Mouse (Mus musculus) macrophage (primary cell): ENCODE measurements around the gene Ifi206. TPM values are rescaled to one million over a fixed set of nuclear protein-coding genes. Genes with fewer than 3 reads are reported as not detected.

Experiments
- H3K27ac ChIP-seq: fragments of 350-480 bp; formaldehyde crosslinking; 2 replicates; pipeline ENCODE4 v1.9.0; 2021
- H3K36me3 ChIP-seq: fragments of 350-480 bp; formaldehyde crosslinking; 2 replicates; pipeline ENCODE4 v1.9.0; 2021; ENCODE audit errors: inconsistent target
- H3K4me3 ChIP-seq: fragments of 350-480 bp; formaldehyde crosslinking; 2 replicates; pipeline ENCODE4 v1.9.0; 2021; ENCODE audit errors: inconsistent target
- H3K79me2 ChIP-seq: fragments of 350-480 bp; formaldehyde crosslinking; 2 replicates; pipeline ENCODE4 v1.9.0; 2021; ENCODE audit errors: inconsistent target
- WGBS: methylation state at CpG from one replicate; pipeline ENCODE4 v1.1.7; 2026; ENCODE audit warnings: inconsistent platforms; ENCODE audit not compliant: missing documents; 5-methylcytosine and 5-hydroxymethylcytosine counted together
- polyA plus RNA-seq: library from polyadenylated mRNA; stranded (reverse); fragments of 250-400 nt; gene quantifications from 3 replicates; pipeline ENCODE4 v1.2.4, GENCODE M21; 2018; ENCODE audit warnings: inconsistent platforms

Gene Ifi206
- polyA plus RNA-seq, 1 experiment from 2014 or later = 27.2 TPM

DNA sequence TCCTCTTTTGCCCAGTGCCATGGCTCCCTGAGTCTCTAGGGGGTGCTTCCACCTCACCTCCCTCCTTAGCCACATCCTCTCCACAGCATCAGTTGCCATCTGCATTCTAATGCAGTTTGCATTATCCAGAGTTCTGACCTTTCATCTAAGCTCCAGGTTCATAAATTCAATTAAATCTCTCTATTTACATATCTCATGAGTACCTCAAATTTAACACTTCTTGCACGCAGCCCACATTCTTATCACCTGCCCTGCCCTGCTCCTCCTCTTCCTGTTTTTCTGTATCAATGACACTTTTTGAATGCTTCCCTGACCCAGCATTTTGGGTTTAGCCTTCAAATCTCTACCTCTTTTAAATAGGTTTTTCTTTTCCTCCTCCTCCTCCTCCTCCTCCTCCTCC, 50.2 kb downstream of the Ifi206 start:
- Histone ChIP-seq H3K36me3 (peaks cover 29% of the 10 kb centered on the region; the same call in 1 of the 2 replicates), H3K79me2 (peaks cover 97% of the 10 kb centered on the region), H3K4me3 (no peak overlapping the region), H3K27ac (no peak overlapping the region)
- WGBS = 36% methylated on average over 1 of the region's 1 CpGs

DNA sequence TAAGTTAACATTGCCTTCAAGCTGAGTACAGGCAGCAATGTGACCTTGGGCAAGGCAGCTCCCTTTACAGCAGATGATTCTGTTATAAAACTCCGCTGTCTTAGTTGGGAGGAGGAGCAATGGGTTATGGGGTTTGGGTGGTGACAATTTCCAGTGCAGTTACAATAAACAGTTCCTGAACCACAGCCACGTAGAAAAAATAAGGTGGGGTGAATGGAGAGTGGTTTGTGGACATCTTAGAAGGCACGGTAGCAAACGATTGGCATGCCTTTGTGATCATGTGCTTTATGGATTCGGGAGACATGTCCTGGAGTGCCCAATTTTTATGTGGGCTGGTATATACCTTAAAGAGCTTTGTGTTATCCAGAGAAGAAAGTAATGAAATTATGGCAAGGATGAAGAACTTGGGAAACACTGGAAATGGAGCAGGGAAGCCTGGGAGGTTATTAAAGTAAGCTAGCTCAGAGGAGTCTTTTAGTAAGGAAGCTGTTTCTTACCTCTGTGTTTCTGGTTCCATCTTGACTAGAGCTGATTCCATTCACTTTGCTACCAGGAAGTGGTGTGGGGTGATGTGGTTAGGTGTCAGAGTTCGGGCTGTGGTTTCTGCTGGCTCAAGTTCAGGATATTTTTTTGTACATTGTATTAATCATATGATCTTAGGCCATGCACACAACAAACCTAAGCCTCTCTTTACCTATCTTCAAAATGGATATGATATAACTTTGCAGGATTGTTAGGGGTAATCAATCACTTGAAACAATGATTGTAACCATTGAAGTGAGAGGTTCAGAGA, 53.5 kb downstream of the Ifi206 start:
- Histone ChIP-seq H3K79me2 (peaks cover 98% of the 10 kb centered on the region), H3K36me3 (0 out of 2 replicates have a peak, but pooled peaks cover 5% of the 10 kb centered on the region), H3K4me3 (no peak overlapping the region), H3K27ac (peak overlapping the region; percentile 27; the same call in 1 of the 2 replicates)
- WGBS = 32% methylated on average over 6 of the region's 6 CpGs

DNA sequence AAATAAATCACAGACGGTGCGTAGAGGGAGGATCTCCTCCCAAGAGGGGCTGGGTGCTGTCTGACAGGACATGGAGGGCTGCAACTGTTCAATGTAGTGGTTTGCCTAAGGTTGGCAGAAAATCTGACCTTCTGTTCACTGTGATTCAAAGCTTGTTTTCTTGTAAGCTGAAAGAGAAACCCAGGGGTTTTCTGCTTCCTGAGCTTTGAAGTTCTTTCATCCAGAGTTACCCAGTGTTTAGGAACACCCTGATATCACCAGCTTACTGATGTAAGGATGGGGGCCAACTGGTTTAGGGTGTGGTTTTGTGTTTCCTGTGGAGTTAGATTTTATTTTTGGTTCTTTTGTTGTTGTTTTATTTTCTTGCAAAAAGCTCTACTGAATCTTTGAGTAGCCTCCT, 58.4 kb downstream of the Ifi206 start:
- Histone ChIP-seq H3K27ac (no peak overlapping the region), H3K79me2 (peaks cover 100% of the 10 kb centered on the region), H3K4me3 (no peak overlapping the region), H3K36me3 (no peaks in the 10 kb centered on the region)
- 61% methylated on average over 2 of the region's 2 CpGs for WGBS

DNA sequence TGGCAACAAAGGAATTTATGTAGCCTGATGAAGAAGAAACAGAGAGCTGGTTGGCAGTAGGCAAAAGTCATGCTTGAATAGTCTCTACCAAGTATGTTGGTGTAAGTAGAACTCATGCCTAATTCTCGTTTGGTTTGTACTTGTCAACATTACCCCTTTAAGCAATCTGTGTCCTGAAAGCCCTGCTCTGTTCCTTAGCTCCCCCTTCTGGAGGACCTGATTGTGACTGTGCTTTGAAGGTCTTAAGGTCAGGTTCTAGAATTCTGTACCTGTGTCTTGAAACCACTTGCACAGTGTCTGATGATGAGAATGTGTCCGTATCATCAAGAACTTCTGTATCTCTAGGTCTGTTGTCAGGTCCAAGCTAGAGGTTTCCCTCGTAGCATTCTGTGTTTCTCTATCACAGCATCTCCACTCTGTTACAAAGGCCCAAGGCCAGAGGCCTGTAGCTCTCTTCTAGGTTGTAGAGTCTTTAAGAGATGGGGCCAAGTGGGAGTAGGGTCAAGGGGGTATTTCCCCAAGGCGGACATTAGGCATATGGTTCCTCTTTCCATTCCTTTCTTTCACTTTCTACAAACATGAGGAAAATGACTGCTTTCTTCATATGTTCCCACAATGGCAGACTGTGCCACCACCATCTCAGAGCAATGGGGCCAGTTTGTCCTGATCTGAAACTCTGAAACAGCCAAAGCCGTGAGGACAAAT, 60.7 kb downstream of the Ifi206 start:
- WGBS = 60% methylated on average over 5 of the region's 5 CpGs
- Histone ChIP-seq H3K27ac (peak overlapping the region; percentile 21), H3K4me3 (no peak overlapping the region), H3K79me2 (peaks cover 100% of the 10 kb centered on the region), H3K36me3 (no peaks in the 10 kb centered on the region)

DNA sequence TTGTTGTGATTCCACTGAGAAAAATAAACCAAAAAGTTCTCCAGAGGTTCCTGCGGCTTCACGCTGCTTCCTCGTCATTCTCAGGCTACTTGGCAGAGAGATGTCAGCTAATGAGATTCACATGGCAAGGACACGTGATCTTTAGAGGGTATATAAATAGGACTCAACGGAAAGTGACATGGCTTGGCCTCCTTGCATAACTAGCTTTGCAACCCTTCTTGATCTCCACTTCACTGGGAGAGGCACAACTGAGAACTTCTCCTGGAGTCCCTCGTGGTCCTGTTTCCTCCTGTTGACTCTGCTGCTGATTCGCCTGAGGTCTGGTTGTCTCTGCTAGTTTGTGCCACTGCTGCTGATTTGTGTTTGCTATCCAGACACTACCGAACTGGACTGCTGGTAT, 63.5 kb downstream of the Ifi206 start:
- Histone ChIP-seq H3K27ac (peak overlapping the region; percentile 61), H3K36me3 (no peaks in the 10 kb centered on the region), H3K79me2 (peaks cover 100% of the 10 kb centered on the region), H3K4me3 (no peak overlapping the region)
- WGBS = 19% methylated on average over 8 of the region's 8 CpGs

DNA sequence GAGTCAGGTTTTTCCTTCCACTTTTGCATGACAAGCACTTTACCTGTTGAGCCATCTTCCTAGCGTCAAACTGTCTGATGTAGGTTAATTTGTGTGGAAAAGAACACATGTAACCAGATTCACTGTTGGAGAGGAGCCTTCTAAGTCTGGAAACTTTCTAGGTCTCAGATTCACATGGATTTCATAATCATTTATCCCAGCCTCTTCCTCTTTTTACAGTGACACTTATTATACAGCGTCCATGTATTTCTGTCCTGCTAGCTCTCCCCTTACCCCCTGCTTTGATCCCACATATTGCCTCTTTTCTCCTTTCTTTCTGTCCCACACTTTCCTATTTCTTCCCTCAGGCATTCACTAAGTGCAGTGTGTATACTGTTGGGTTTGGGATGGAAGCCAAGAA, 64.5 kb downstream of the Ifi206 start:
- Histone ChIP-seq H3K4me3 (no peak overlapping the region), H3K79me2 (peaks cover 100% of the 10 kb centered on the region), H3K36me3 (no peaks in the 10 kb centered on the region), H3K27ac (peak overlapping the region; percentile 61)
- 25% methylated on average over 2 of the region's 2 CpGs for WGBS

DNA sequence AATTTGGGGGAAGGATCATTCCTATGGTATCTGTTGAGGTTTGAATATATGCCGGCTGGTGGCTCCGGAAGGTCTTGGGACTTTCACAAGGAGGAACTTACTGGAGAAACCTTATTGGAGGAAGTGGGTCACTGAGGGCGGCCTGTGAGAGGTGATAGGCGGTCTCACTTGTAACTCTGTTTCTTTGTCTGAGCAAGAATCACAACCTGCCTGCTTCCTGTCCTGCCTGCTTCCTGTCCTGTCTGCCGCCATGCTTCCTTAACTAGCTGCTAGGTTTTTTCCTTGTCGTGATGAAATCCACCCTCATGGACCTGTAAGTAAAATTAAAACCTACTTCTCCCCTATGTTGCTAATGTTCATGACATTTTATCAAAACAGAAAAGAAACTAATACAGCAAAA, 70.5 kb downstream of the Ifi206 start:
- Histone ChIP-seq H3K4me3 (peak overlapping the region; percentile 73), H3K79me2 (peaks cover 57% of the 10 kb centered on the region), H3K36me3 (no peaks in the 10 kb centered on the region), H3K27ac (peak overlapping the region; percentile 84)
- 0% methylated on average over 5 of the region's 6 CpGs for WGBS

DNA sequence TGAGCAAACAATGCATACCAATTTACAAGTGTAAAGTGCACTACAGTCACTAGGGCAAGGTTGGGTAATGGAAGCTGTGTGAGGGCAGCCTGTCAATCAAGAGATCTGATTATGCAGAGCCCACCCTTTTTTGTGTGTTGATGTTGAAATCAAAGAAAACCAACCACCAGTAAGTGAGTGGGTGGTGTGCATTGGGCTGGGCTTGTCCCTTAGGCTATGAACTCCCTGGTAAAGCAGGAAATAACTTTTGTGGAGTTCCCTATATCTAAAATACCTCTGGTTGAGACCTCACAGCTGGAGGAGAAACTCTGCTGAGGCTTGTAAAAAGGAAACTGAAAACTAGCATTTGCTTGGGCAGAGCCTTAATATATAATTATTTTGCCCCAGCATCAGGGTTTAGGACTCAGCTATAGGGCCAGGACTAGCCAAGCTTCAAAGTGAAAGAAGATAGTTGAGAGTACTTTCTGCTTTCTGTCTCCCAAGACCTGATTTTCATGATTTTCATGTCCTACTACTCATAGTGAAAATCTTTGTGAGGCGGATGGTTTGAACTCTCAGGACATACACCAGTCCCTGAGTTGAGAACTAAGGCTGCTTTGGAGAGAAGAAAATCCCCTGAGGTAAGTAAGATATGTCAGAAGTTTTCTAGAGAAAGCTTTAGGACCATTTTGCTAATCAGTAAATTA, 71.8 kb downstream of the Ifi206 start:
- H3K36me3 ChIP-seq = no peaks in the 10 kb centered on the region
- peaks cover 44% of the 10 kb centered on the region for H3K79me2 ChIP-seq
- peak overlapping the region; percentile 73 for H3K4me3 ChIP-seq
- WGBS = 84% methylated on average over 1 of the region's 1 CpGs
- H3K27ac ChIP-seq = peak overlapping the region; percentile 84

DNA sequence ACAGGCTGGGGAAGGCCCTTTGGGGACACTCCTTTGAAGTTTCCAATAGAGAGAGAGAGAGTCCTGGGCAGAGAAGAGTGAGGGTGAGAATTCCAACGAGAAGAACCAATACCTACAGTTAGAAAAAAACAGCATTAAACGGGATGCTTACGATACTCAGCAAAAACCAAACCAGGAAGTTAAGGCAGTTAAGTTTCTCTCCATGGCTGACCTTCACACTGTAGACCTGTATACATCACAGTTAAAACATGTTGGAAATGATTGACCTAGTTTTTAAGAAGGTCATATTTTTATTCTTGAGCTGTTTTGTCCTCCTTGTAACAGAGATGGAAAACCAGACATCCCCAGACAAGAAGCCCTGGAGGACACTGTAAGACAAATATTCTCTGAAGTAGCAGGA, 72.3 kb downstream of the Ifi206 start:
- Histone ChIP-seq H3K36me3 (no peaks in the 10 kb centered on the region), H3K4me3 (no peak overlapping the region), H3K79me2 (peaks cover 38% of the 10 kb centered on the region), H3K27ac (peak overlapping the region; percentile 84; the same call in 1 of the 2 replicates)
- 75% methylated on average over 3 of the region's 3 CpGs for WGBS

Other genes with a start within 250 kb of the Ifi206 start
- not detected in 3 replicates for gene Olfr418, start 225.0 kb downstream of the Ifi206 start, polyA plus RNA-seq
- not detected in 3 replicates for gene Mptx2, start 213.3 kb downstream of the Ifi206 start, polyA plus RNA-seq
- gene Ackr1, start 157.3 kb downstream of the Ifi206 start, polyA plus RNA-seq = not detected in 3 replicates
- gene Aim2, start 140.2 kb downstream of the Ifi206 start, polyA plus RNA-seq = 44.1 to 91.8 TPM (median 78.5 TPM) in 3 replicates
- not detected in 3 replicates for gene Cadm3, start 123.3 kb downstream of the Ifi206 start, polyA plus RNA-seq
- 0.47 to 1.00 TPM (median 0.48 TPM) in 3 replicates for gene Ifi214, start 44.9 kb upstream of the Ifi206 start, polyA plus RNA-seq
- gene Ifi213, start 108.2 kb upstream of the Ifi206 start, polyA plus RNA-seq = 21.9 to 62.9 TPM (median 23.1 TPM) in 3 replicates
- 40.5 to 141 TPM (median 69.4 TPM) in 3 replicates for gene Ifi209, start 139.9 kb upstream of the Ifi206 start, polyA plus RNA-seq
- gene Ifi208, start 182.6 kb upstream of the Ifi206 start, polyA plus RNA-seq = 6.3 to 32.9 TPM (median 8.7 TPM) in 3 replicates